Mouse (Mus musculus): ENCODE results near the gene Akt1.

Gene Akt1

DNA sequence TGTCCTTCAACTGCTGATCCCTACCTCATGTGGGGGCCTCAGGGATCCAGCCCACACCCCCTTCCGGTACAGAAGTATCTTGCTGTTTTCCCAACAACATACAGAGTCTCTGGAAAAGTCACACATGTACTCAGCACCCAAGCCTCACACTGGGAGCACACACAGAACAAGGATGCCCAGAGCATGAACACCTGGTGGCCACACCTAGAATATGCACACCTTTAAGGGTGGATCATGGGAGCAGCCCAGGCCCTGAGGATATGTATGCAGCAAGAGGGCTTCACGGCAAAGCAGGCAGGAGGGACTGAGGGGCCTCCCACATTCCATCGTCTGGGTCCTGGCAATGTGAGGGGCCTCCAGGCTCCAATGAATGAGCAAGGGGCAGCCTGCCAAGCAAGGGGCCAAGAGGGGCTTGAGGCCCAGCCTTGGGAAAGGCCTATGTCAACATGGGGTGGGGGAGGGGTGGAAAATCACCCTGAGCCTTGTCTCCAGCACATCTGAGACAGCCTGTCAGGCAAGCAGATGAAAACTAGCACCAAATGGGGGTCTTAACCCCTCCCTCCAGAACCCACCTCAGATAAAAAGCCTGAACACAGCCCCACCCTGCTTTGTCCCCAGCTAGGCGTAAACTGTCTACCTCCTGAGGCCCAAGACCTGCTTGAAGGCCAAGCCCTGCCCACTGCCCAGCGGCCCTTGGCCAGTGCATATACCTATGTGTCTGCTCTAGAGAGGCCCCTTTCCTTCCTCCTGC is 13.9 kb downstream of the Akt1 start:
- no peak for DNase-seq (ENCODE audit: low spot score)

DNA sequence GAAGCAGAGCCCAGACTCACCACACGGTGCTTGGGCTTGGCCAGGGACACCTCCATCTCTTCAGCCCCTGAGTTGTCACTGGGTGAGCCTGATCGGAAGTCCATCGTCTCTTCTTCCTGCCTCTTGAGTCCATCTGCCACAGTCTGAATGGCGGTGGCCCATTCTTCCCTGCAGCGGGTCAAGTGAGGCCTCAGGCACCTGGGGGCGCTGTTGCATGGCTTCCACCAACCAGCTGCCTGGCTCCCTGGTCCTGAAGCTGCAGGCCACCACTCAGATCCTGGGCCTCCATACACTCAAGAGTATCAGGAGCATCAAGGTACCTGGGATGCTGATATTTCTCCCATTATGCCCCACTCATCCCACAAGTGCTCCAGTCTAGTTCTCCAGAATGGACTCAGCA is 15.6 kb downstream of the Akt1 start:
- no peak for DNase-seq (ENCODE audit: low spot score)

- DNase-seq (ENCODE audit: low spot score): no peak
Observed at GRCm38 (mm10) chr12:112658619-112659018, 16.1 kb downstream of the Akt1 start.

DNA sequence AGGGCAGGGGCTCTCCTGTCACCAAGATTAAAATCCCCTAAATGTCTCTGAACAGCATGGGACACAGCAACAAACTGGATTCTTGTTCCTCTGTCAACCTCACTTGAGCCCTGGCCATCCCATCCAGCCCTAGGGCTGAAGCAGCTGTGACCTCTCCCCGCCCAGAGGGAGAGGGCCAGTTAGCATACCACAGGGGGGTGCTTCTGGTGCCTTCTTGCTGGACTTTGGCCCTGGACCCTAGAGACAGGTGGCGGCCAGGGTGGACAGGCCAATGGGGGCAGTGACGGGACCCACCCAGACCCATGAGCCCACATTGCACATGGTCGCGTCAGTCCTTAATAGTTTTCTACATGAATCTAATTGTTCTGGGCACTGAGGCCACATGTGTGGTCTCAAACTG is 20.6 kb downstream of the Akt1 start:
- no peak for DNase-seq (ENCODE audit: low spot score)

DNA sequence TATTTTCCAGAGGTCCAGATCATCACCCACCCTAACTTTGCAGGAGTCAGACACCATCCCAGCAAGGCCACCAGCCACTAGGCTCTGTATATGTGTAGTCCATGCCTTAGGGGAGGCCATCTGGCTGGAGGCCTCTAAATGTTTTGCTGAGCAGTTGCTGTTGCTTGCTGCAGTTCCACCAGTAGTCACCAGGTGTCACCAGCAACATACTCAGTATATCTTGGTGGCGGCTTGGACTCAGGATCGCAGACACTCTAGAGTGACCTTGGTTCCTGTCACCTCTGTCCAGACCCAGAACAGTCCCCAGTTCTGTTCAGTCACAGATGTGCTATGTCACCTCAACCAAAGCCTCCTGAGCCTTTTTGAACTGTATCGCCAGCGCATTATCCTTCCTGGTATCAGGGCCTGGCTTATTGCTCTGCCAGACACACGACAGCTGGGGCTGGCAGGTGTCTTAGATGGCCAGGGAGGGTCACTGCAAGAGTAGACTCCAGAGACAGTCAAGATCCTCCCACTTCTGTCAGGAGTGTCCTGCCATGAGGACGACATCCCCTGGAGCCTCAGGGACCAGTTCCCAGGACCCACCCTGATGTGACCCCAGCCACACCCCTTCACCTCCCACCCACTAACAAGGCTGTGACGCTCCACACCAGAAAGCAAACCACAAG is 21.4 kb downstream of the Akt1 start:
- peak; percentile 75 for DNase-seq (ENCODE audit: low spot score)

GRCm38 (mm10) chr12:112651778-112652439 is 22.8 kb downstream of the Akt1 start:
- DNase-seq (ENCODE audit: low spot score): no peak

GRCm38 (mm10) chr12:112648081-112648480 is 26.6 kb downstream of the Akt1 start:
- no peak for DNase-seq (ENCODE audit: low spot score)

- DNase-seq (ENCODE audit: low spot score): no peak
Observed at GRCm38 (mm10) chr12:112646139-112646538, 28.5 kb downstream of the Akt1 start.

- no peak for DNase-seq (ENCODE audit: low spot score)
Observed at GRCm38 (mm10) chr12:112644855-112645506, 29.7 kb downstream of the Akt1 start.

DNA sequence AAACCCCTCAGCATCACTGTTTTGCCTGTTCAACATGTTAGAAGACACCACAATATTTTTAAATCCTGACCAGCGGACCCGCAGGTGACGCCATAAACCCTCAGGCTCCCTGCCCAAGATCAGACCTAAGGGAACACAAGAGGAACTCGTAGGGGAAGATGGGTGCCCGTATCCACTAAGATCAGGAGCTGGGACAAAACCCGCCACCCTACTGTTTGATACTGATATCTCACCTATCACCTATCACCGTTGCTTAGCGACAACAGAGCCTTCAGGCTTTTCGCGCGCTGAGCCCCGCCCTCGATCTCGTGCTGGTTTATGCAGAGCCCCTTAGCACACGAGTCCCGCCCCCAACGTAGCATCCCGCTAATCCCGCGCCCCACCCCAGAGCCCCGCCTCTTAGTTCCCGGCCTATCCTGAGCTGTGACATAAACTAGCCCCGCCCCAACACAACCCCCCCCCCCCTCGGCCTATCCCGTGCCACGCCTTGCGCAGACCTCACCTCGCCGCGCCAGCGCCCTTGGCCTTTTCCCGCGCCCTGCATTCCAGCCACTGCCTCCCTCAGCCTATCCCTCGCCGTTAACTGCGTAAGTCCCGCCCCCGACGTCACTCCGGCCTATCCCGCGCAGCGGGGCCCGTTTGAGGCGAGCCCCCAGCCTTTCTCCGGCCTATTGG is 30.4 kb downstream of the Akt1 start, which contains the start of gene Siva1:
Gene Siva1 (plus strand): TSS at position 500 of the 675 bp plus-strand sequence.
- peak; percentile 93 for DNase-seq (ENCODE audit: low spot score)

DNA sequence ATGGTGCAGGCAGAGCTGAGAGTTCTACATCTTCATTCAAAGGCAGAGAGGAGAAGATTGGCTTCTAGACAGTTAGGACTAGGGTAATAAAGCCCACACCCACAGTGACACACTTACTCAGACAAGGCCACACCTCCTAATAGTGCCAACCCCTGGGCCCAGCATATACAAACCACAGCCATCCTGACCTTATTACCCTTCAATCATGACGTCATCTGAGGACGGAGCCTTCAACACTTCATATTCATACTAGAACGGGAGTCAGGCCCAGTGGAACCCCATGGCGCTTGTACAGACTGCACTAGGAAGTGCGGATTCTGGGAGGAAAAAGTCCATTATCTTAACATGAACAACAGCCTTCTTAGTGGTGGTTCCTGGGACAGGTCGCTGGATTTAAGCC is 31.6 kb downstream of the Akt1 start:
- DNase-seq (ENCODE audit: low spot score): no peak

DNA sequence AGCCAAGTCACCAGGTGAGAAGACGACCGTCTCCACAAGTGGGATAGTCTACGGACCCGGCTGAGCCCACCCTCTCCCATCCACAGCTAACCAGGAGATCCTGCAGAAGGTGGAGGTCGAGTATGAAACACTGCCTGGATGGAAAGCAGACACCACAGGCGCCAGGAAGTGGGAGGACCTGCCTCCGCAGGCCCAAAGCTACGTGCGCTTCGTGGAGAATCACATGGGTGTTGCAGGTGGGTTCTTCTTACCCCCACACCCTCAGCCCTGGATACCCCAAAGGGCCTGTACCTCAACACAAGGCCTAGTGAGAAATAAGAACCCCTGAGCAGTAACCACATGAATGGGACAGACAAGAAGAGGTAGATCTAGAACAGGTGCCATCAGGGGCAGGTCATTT is 35.2 kb downstream of the Akt1 start:
- no peak for DNase-seq (ENCODE audit: low spot score)

GRCm38 (mm10) chr12:112633686-112634085 is 41.0 kb downstream of the Akt1 start:
- DNase-seq (ENCODE audit: low spot score): no peak

DNA sequence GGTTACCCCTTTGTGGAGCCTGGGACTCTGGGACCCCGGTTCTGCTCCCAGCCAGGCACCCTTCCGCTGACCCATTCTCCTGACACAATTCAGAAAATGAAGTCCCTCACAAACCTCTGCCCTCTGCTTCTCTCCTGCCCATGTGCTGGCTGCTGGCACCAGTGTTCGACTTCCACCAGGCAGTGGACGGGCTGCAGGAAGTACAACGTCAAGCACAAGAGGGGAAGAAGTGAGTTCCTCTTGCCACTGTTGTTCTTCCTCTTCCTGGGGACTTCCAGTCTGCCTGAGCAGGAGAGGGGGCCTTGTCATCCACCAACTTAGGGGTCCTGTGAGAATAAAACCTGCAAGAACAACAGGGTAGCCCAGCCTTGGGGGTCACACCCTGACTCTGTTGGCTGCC is 41.8 kb downstream of the Akt1 start:
- DNase-seq (ENCODE audit: low spot score): no peak

- no peak for DNase-seq (ENCODE audit: low spot score)
Observed at GRCm38 (mm10) chr12:112632084-112632777, 42.5 kb downstream of the Akt1 start.

- no peak for DNase-seq (ENCODE audit: low spot score)
Observed at GRCm38 (mm10) chr12:112631472-112631871, 43.2 kb downstream of the Akt1 start.

- no peak for DNase-seq (ENCODE audit: low spot score)
Observed at GRCm38 (mm10) chr12:112630796-112631195, 43.9 kb downstream of the Akt1 start.

GRCm38 (mm10) chr12:112630029-112630428 is 44.7 kb downstream of the Akt1 start:
- DNase-seq (ENCODE audit: low spot score): no peak

DNA sequence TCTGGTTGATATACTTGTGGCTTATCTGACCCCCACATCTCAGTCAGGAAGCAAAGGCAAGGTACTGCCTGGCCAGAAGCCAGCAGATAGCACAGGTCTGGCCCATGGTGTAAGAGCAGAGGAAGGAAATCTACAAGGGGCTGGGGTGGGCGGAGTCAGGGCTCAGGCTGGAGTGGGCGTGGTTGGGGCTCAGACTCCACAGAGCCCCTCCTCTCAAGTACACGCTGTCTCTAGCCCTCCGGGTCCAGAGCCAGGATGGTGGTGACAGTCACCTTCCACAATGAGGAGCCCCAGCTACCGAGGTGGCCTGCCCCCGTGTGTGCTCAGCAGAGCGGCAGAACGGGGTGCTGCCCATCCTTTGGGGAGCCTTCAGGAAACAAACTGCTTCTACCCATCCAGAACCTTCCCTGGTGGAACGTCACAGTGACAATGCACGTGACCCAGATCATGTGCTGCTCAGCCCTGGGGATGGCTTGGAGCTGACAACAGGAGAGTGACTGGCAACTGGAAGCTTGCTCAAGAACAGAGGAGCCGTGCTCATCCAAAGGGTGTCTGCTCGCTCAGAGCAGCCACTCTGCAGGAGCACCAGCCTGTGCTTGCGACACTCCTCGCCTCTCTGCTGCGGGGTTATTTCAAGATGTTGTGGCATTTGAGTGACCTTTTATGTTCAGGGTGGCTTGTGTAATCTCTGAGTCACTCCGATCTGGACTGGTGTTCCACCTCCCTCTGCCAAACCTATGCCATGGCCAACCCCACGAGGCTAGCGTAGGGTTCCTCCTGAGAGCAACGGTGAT is 45.6 kb downstream of the Akt1 start:
- DNase-seq (ENCODE audit: low spot score): no peak

DNA sequence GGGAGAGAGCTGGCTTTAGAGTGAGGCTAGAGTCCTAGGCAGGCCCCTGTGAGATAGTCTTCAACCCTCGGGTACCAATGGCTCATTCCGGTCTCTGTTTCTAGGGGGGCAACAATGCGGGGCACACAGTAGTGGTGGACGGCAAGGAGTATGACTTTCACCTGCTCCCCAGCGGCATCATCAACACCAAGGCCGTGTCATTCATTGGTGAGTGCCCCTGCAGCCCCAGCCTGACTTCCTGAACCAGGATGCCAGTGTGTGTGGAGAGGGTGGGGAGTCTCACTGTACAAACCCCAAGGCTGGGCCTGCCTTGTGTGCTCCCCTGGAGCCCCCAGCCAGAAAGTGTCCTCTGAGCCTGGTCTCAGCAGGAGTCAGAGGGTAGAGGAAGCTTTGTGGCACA is 46.5 kb downstream of the Akt1 start:
- DNase-seq (ENCODE audit: low spot score): no peak
